Mouse (Mus musculus): Measurements from ENCODE around the gene Gm10147. TPM values are rescaled to one million over a fixed set of nuclear protein-coding genes. Genes with fewer than 3 reads are reported as not detected.

Gm10147 gene
- polyA plus RNA-seq (2014; fragmentation: Illumina TruSeq; extraction: RNeasy Lipid Tissue Mini Kit (QIAGEN cat#74804); ENCODE audit: low read depth, low replicate concordance): not detected

GRCm38 (mm10) chrX:28607742-28608141, at the start of gene Gm10147:
Gene Gm10147, minus strand, starts transcription at chrX:28607842.

